Mouse (Mus musculus) regulatory T cell (primary cell): ENCODE results near the gene Slc2a1.

Experiments
- in situ Hi-C: fragments of 300-600 bp; cut with MboI, MseI; formaldehyde crosslinking; loops from one replicate; pipeline ENCODE4 v1.15.1; 2025; ENCODE audit warnings: high pct_unique_total_duplicates

Gene Slc2a1

GRCm38 (mm10) chr4:119108495-119109408 is at the start of gene Slc2a1:
Gene Slc2a1, plus strand, starts transcription at chr4:119108711.
- in situ Hi-C loops = loop anchor here (25.0 kb wide), 1 partner anchor 1971 kb away; the partner anchor contains the start of genes Btbd19, Plk3 and Tctex1d4

- in situ Hi-C loops = no loop called here
Observed at GRCm38 (mm10) chr4:119066791-119067190, 41.7 kb upstream of the Slc2a1 start.

DNA sequence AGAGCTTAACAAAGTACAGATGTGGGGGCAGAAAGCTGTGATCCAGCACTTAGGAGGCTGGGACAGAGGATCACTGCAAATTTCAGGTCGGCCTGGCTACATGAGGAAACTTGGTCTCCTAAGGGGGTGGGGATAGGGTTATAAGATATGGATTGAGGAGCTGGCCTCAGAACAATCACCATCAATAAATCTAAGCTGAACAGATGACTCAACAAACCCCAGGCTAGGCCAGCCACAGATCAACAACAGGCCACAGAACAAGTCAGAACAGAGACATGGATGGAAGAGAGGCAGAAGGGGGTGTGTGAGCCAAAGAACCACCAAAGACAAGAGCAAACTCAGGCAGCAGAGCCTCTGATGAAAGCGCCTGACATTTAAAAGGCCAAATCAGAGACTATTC is 41.3 kb upstream of the Slc2a1 start:
- in situ Hi-C loops = no loop called here

GRCm38 (mm10) chr4:119068918-119069317 is 39.6 kb upstream of the Slc2a1 start:
- in situ Hi-C loops = no loop called here

GRCm38 (mm10) chr4:119070181-119070580 is 38.3 kb upstream of the Slc2a1 start:
- in situ Hi-C loops = no loop called here

- in situ Hi-C loops = no loop called here
Observed at GRCm38 (mm10) chr4:119070959-119071647, 37.4 kb upstream of the Slc2a1 start.

- in situ Hi-C loops = no loop called here
Observed at GRCm38 (mm10) chr4:119071648-119072362, 36.7 kb upstream of the Slc2a1 start.

- in situ Hi-C loops = no loop called here
Observed at GRCm38 (mm10) chr4:119072363-119072940, 36.1 kb upstream of the Slc2a1 start.

DNA sequence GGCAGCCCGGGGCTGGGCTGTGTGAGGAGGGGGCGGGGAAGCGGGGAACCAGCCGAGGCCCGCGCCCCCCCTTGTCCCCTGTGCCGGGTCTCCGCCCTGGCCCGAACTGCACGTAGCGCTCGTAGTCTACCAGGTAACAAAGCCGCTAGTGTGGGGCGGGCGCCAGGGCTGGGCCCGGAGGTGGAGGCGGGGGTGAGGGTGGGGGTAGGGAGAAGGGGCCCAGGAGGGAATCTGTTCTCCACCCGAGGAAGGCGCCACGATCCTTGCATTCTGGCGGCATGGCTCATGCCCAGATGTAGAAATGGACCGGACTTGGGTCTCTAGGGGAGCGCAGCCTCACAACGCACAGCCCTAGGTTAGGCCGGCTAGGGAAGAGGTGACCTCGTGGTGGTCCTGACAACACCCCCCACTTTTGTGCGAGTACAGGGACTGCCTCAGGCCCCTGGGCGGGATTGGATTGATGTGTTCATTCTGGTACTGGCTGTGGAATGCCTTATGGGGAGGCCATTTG is 35.5 kb upstream of the Slc2a1 start:
- in situ Hi-C loops = no loop called here

DNA sequence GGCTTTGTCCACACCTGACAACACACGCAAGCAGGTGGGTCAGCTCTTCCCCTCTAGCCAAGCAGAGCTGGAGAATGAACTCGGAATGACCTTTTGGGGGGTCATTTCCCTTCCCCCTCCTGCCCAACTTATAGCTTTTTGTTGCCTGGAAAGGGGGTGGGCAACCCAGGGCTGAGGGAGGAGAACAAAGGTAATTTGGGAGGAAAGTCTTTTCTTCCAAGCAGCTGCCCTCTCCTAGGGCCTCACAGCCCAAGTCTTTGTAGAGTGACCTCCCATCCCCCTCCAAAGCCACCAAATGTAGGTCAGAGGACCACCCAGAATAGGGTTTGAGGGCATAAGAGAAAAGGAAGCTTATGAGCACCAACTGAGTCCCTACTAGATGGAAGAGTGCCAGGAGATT is 34.9 kb upstream of the Slc2a1 start:
- in situ Hi-C loops = no loop called here

GRCm38 (mm10) chr4:119074596-119074995 is 33.9 kb upstream of the Slc2a1 start:
- in situ Hi-C loops = no loop called here

GRCm38 (mm10) chr4:119075273-119075672 is 33.2 kb upstream of the Slc2a1 start:
- in situ Hi-C loops = no loop called here

DNA sequence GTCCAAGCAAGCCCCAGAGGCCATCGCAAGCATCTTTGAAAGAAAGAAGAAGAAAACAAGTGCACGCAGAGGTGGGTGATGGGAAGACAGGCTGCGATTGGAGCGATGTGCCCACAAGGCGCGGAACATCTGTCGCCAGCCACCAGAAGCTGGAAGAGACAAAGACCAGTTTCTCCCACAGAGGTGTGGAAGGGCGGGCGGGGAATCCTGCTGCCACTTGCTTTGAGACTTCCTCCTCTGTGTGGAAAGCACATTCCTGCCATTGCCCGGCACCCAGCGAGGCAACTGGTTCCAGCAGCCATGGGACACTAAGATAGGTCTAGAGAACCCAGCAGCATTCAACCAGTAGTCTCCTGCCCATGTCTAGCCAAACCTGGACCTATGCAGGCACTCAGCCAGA is 32.2 kb upstream of the Slc2a1 start:
- in situ Hi-C loops = no loop called here

- in situ Hi-C loops = no loop called here
Observed at GRCm38 (mm10) chr4:119077084-119077682, 31.3 kb upstream of the Slc2a1 start.

- in situ Hi-C loops = no loop called here
Observed at GRCm38 (mm10) chr4:119079928-119080327, 28.6 kb upstream of the Slc2a1 start.

- in situ Hi-C loops = no loop called here
Observed at GRCm38 (mm10) chr4:119082740-119083231, 25.7 kb upstream of the Slc2a1 start.

GRCm38 (mm10) chr4:119088424-119088823 is 20.1 kb upstream of the Slc2a1 start:
- in situ Hi-C loops = no loop called here

- in situ Hi-C loops = no loop called here
Observed at GRCm38 (mm10) chr4:119093890-119094289, 14.6 kb upstream of the Slc2a1 start.

- in situ Hi-C loops = no loop called here
Observed at GRCm38 (mm10) chr4:119094987-119095386, 13.5 kb upstream of the Slc2a1 start.

GRCm38 (mm10) chr4:119096401-119096800 is 12.1 kb upstream of the Slc2a1 start:
- in situ Hi-C loops = no loop called here

GRCm38 (mm10) chr4:119097421-119097820 is 11.1 kb upstream of the Slc2a1 start:
- in situ Hi-C loops = no loop called here
